Mouse (Mus musculus) spleen, adult 2 months (tissue): ENCODE data around the gene Mfsd4b5.
"Not testable (repeated sequence)": the region's sequence is repeated elsewhere in the genome, so short reads cannot be mapped to it uniquely, and the experiment has no call there.

Experiments
- CTCF ChIP-seq: fragments of 200-500 bp; IDR thresholded peaks from 2 replicates; pipeline ENCODE4 v1.5.1; 2011; ENCODE audit warnings: mild to moderate bottlenecking, inconsistent platforms; ENCODE audit not compliant: insufficient read depth, insufficient read length, insufficient replicate concordance; ENCODE audit errors: extremely low read depth
- POLR2A ChIP-seq: fragments of 200-500 bp; IDR thresholded peaks from 2 replicates; pipeline ENCODE4 v1.6.1; 2011; ENCODE audit warnings: low read depth, low read length, inconsistent platforms

DNA sequence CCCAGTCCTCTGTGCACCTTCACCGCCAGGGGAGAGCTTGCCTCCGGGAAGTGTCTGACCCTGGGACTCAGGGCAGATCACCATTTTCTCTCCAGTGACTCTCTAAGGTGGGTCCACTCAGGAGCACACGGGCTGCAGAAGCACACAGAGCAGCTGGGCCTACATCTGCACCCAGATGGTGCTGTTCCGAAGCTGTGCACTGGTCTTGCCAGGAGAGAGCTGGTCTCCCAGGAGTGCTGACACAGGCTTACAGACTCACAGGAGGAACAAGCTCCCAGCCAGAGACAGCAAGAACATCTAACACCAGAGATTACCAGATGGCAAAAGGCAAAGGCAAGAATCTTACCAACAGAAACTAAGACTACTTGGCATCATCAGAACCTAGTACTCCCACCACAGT, 22.4 kb upstream of the Mfsd4b5 start:
- not testable (repeated sequence) for TF ChIP-seq CTCF, POLR2A
